Mouse (Mus musculus): ENCODE results near the gene Ubqln4. TPM values are rescaled to one million over a fixed set of nuclear protein-coding genes. Genes with fewer than 3 reads are reported as not detected.

The Ubqln4 gene
- polyA plus RNA-seq, 1 experiment from 2014 or later, result 60.8 TPM

- Histone ChIP-seq H3K4me2 (ENCODE audit: low read length) (no peak overlapping the region), H3K36me3 (ENCODE audit: control insufficient read depth, insufficient read depth, low read length) (peaks cover 28% of the 10 kb centered on the region), H3K4me1 (replicated peaks; ENCODE audit: control insufficient read depth, insufficient read depth, low read length) (no peaks in the 10 kb centered on the region; the same call in 1 of the 2 replicates), H3K4me3 (ENCODE audit: low read depth, low read length) (no peak overlapping the region), H3K9ac (ENCODE audit: low read length) (no peak overlapping the region), H3K27me3 (replicated peaks; ENCODE audit: control insufficient read depth, insufficient read depth, low read length) (no peaks in the 10 kb centered on the region), H3K9me3 (ENCODE audit: control insufficient read depth, low read length) (no peaks in the 10 kb centered on the region), H3K27ac (ENCODE audit: low read depth) (no peak overlapping the region)
- ATAC-seq (replicated peaks; ENCODE audit: low FRiP score, low TSS enrichment, low read depth) (no peak), DNase-seq (ENCODE audit: low spot score) (no peak)
- 67% methylated on average over 5 of the region's 5 CpGs for WGBS
Observed at GRCm38 (mm10) chr3:88543651-88544410, 9.7 kb upstream of the Ubqln4 start.

DNA sequence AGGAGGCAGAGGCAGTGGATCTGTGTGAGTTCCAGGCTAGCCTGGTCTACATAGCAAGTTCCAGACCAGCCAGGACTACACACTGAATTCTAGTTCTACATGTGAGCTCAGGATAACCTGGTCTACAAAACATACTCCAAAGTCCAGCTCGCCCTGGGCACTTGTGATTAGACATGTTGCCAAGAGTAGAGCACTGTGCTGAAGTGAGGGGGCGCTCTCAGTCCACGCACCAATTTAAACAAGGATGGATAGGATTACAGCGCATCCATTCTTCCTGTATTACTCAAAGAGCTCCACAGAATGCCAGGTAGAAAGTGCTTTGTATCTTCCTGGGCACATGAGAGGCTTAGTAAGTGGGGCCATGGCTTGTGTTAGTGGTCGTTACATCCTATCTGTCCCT, 9.0 kb upstream of the Ubqln4 start:
- no peak overlapping the region for H3K4me3 ChIP-seq (ENCODE audit: low read depth, low read length)
- no peak overlapping the region for H3K27ac ChIP-seq (ENCODE audit: low read depth)
- H3K9ac ChIP-seq (ENCODE audit: low read length), result no peak overlapping the region
- WGBS, result 44% methylated on average over 5 of the region's 5 CpGs
- ATAC-seq (replicated peaks; ENCODE audit: low FRiP score, low TSS enrichment, low read depth) (no peak), DNase-seq (ENCODE audit: low spot score) (no peak)
- H3K36me3 ChIP-seq (ENCODE audit: control insufficient read depth, insufficient read depth, low read length), result peaks cover 23% of the 10 kb centered on the region
- no peak overlapping the region for H3K4me2 ChIP-seq (ENCODE audit: low read length)
- no peaks in the 10 kb centered on the region; the same call in 1 of the 2 replicates for H3K4me1 ChIP-seq (replicated peaks; ENCODE audit: control insufficient read depth, insufficient read depth, low read length)
- H3K27me3 ChIP-seq (replicated peaks; ENCODE audit: control insufficient read depth, insufficient read depth, low read length), result no peaks in the 10 kb centered on the region
- H3K9me3 ChIP-seq (ENCODE audit: control insufficient read depth, low read length), result no peaks in the 10 kb centered on the region

- Histone ChIP-seq H3K9me3 (ENCODE audit: control insufficient read depth, low read length) (no peaks in the 10 kb centered on the region), H3K9ac (ENCODE audit: low read length) (no peak overlapping the region), H3K4me1 (replicated peaks; ENCODE audit: control insufficient read depth, insufficient read depth, low read length) (no peaks in the 10 kb centered on the region), H3K27me3 (replicated peaks; ENCODE audit: control insufficient read depth, insufficient read depth, low read length) (no peaks in the 10 kb centered on the region), H3K36me3 (ENCODE audit: control insufficient read depth, insufficient read depth, low read length) (peaks cover 18% of the 10 kb centered on the region), H3K4me2 (ENCODE audit: low read length) (no peak overlapping the region), H3K4me3 (ENCODE audit: low read depth, low read length) (no peak overlapping the region), H3K27ac (ENCODE audit: low read depth) (no peak overlapping the region)
- 67% methylated on average over 20 of the region's 20 CpGs for WGBS
- no peak for DNase-seq (ENCODE audit: low spot score)
- no peak for ATAC-seq (replicated peaks; ENCODE audit: low FRiP score, low TSS enrichment, low read depth)
Observed at GRCm38 (mm10) chr3:88544955-88545591, 8.5 kb upstream of the Ubqln4 start.

- DNase-seq (ENCODE audit: low spot score) (no peak), ATAC-seq (replicated peaks; ENCODE audit: low FRiP score, low TSS enrichment, low read depth) (0 out of 2 replicates have a peak, but pooled peaks have one; percentile 12)
- 67% methylated on average over 6 of the region's 6 CpGs for WGBS
- Histone ChIP-seq H3K27me3 (replicated peaks; ENCODE audit: control insufficient read depth, insufficient read depth, low read length) (no peaks in the 10 kb centered on the region), H3K9ac (ENCODE audit: low read length) (no peak overlapping the region), H3K4me3 (ENCODE audit: low read depth, low read length) (no peak overlapping the region), H3K27ac (ENCODE audit: low read depth) (no peak overlapping the region), H3K9me3 (ENCODE audit: control insufficient read depth, low read length) (no peaks in the 10 kb centered on the region), H3K4me2 (ENCODE audit: low read length) (peak overlapping the region; percentile 11; the same call in 1 of the 2 replicates), H3K36me3 (ENCODE audit: control insufficient read depth, insufficient read depth, low read length) (0 out of 2 replicates have a peak, but pooled peaks cover 3% of the 10 kb centered on the region), H3K4me1 (replicated peaks; ENCODE audit: control insufficient read depth, insufficient read depth, low read length) (peaks cover 8% of the 10 kb centered on the region)
Observed at GRCm38 (mm10) chr3:88546674-88547418, 6.7 kb upstream of the Ubqln4 start.

GRCm38 (mm10) chr3:88548180-88548917, 5.2 kb upstream of the Ubqln4 start, which contains the start of gene Rab25:
Rab25 (minus strand) TSS chr3:88548300.
- Histone ChIP-seq H3K27me3 (replicated peaks; ENCODE audit: control insufficient read depth, insufficient read depth, low read length) (no peaks in the 10 kb centered on the region), H3K4me3 (ENCODE audit: low read depth, low read length) (peak within 1 kb of the TSS; percentile 24), H3K4me1 (replicated peaks; ENCODE audit: control insufficient read depth, insufficient read depth, low read length) (peaks cover 13% of the 10 kb centered on the region), H3K36me3 (ENCODE audit: control insufficient read depth, insufficient read depth, low read length) (no peaks in the 10 kb centered on the region), H3K9ac (ENCODE audit: low read length) (no peak within 1 kb of the TSS), H3K9me3 (ENCODE audit: control insufficient read depth, low read length) (no peaks in the 10 kb centered on the region), H3K27ac (ENCODE audit: low read depth) (peak within 1 kb of the TSS; percentile 4; the same call in 1 of the 2 replicates), H3K4me2 (ENCODE audit: low read length) (peak within 1 kb of the TSS; percentile 36)
- DNase-seq (ENCODE audit: low spot score), result peak; percentile 77
- 38% methylated on average over 18 of the region's 18 CpGs for WGBS
- peak; percentile 25; the same call in 1 of the 2 replicates for ATAC-seq (replicated peaks; ENCODE audit: low FRiP score, low TSS enrichment, low read depth)

- Histone ChIP-seq H3K36me3 (ENCODE audit: control insufficient read depth, insufficient read depth, low read length) (peaks cover 16% of the 10 kb centered on the region), H3K27me3 (replicated peaks; ENCODE audit: control insufficient read depth, insufficient read depth, low read length) (no peaks in the 10 kb centered on the region), H3K9ac (ENCODE audit: low read length) (no peak overlapping the region), H3K27ac (ENCODE audit: low read depth) (no peak overlapping the region), H3K4me1 (replicated peaks; ENCODE audit: control insufficient read depth, insufficient read depth, low read length) (peaks cover 21% of the 10 kb centered on the region), H3K9me3 (ENCODE audit: control insufficient read depth, low read length) (no peaks in the 10 kb centered on the region), H3K4me3 (ENCODE audit: low read depth, low read length) (peak overlapping the region; percentile 74; the same call in 1 of the 2 replicates), H3K4me2 (ENCODE audit: low read length) (peak overlapping the region; percentile 95)
- no peak for ATAC-seq (replicated peaks; ENCODE audit: low FRiP score, low TSS enrichment, low read depth)
- DNase-seq (ENCODE audit: low spot score), result no peak
- 81% methylated on average over 4 of the region's 4 CpGs for WGBS
Observed at GRCm38 (mm10) chr3:88551586-88551985, 2.0 kb upstream of the Ubqln4 start.

- DNase-seq (ENCODE audit: low spot score) (no peak), ATAC-seq (replicated peaks; ENCODE audit: low FRiP score, low TSS enrichment, low read depth) (no peak)
- 23% methylated on average over 16 of the region's 16 CpGs for WGBS
- peak overlapping the region; percentile 89 for H3K9ac ChIP-seq (ENCODE audit: low read length)
- peaks cover 21% of the 10 kb centered on the region for H3K4me1 ChIP-seq (replicated peaks; ENCODE audit: control insufficient read depth, insufficient read depth, low read length)
- H3K36me3 ChIP-seq (ENCODE audit: control insufficient read depth, insufficient read depth, low read length), result peaks cover 22% of the 10 kb centered on the region
- H3K27ac ChIP-seq (ENCODE audit: low read depth), result peak overlapping the region; percentile 99; the same call in 1 of the 2 replicates
- peak overlapping the region; percentile 74 for H3K4me3 ChIP-seq (ENCODE audit: low read depth, low read length)
- H3K27me3 ChIP-seq (replicated peaks; ENCODE audit: control insufficient read depth, insufficient read depth, low read length), result no peaks in the 10 kb centered on the region
- no peaks in the 10 kb centered on the region for H3K9me3 ChIP-seq (ENCODE audit: control insufficient read depth, low read length)
- H3K4me2 ChIP-seq (ENCODE audit: low read length), result peak overlapping the region; percentile 95
Observed at GRCm38 (mm10) chr3:88552082-88552645, 1.4 kb upstream of the Ubqln4 start.
